Mouse (Mus musculus) heart, postnatal 0 days (tissue): ENCODE results near the gene Tmem107. TPM values are rescaled to one million over a fixed set of nuclear protein-coding genes. Genes with fewer than 3 reads are reported as not detected.
A peak's percentile ranks its signal among the peaks of the same experiment; 100 is the strongest.

Experiments
- ATAC-seq: fragments of 200-750 bp; cut with Nextera tagmentation; 2 replicates; pipeline ENCODE4 v1.8.0; 2017; ENCODE audit warnings: low read depth, moderate number of reproducible peaks, moderate library complexity; ENCODE audit not compliant: insufficient read depth
- DNase-seq: peaks from one replicate; pipeline ENCODE4 v3.0.0-alpha.2; 2016; ENCODE audit warnings: low spot score
- H3K27ac ChIP-seq: fragments of 300-500 bp; sonication (generic); 2 replicates; pipeline ENCODE4 v1.5.1; 2014; ENCODE audit warnings: low read depth, mild to moderate bottlenecking
- H3K27me3 ChIP-seq: fragments of 300-500 bp; sonication (generic); 2 replicates; pipeline ENCODE4 v1.6.1; 2014; ENCODE audit warnings: low read length, mixed read lengths; ENCODE audit not compliant: control insufficient read depth, insufficient read depth
- H3K36me3 ChIP-seq: fragments of 300-500 bp; sonication (generic); replicated peaks from 2 replicates; pipeline ENCODE4 v1.6.1; 2014; ENCODE audit warnings: low read length, mixed read lengths; ENCODE audit not compliant: control insufficient read depth, insufficient read depth
- H3K4me1 ChIP-seq: fragments of 300-500 bp; sonication (generic); 2 replicates; pipeline ENCODE4 v1.6.1; 2014; ENCODE audit warnings: antibody characterized with exemption; ENCODE audit not compliant: control insufficient read depth, insufficient read depth
- H3K4me2 ChIP-seq: fragments of 300-500 bp; sonication (generic); 2 replicates; pipeline ENCODE4 v1.6.1; 2014; ENCODE audit warnings: low read depth, mild to moderate bottlenecking, low read length, moderate library complexity
- H3K4me3 ChIP-seq: fragments of 300-500 bp; sonication (generic); 2 replicates; pipeline ENCODE4 v1.5.1; 2014; ENCODE audit warnings: low read depth, low read length
- H3K9ac ChIP-seq: fragments of 300-500 bp; sonication (generic); replicated peaks from 2 replicates; pipeline ENCODE4 v1.6.1; 2014; ENCODE audit warnings: low read depth, low read length, mixed read lengths
- H3K9me3 ChIP-seq: fragments of 300-500 bp; sonication (generic); replicated peaks from 2 replicates; pipeline ENCODE4 v1.6.1; 2016; ENCODE audit warnings: low read length; ENCODE audit not compliant: control insufficient read depth
- CTCF ChIP-seq: IDR thresholded peaks from 2 replicates; pipeline ENCODE4 v1.5.1; 2016; ENCODE audit warnings: antibody characterized with exemption, control low read depth, low read depth
- EP300 ChIP-seq: IDR thresholded peaks from 2 replicates; pipeline ENCODE4 v1.6.1; 2016; ENCODE audit warnings: antibody characterized with exemption, low read depth
- WGBS: fragments of 180-500 bp; shearing (Covaris S2); extraction: QIAGEN DNeasy Blood & Tissue Kit; methylation state at CpG from one replicate; pipeline ENCODE4 v1.1.7; 2014; 5-methylcytosine and 5-hydroxymethylcytosine counted together
- polyA plus RNA-seq: library from polyadenylated mRNA; unstranded; fragments of >200 nt; fragmentation: Nextera tagmentation; extraction: Ambion mirVana; gene quantifications from 2 replicates; pipeline ENCODE4 v1.2.1, GENCODE M21; 2015
- total RNA-seq: library from RNA; depleted of rRNA; stranded (reverse); fragments of >200 nt; gene quantifications from 2 replicates; pipeline ENCODE4 v1.2.3, GENCODE M21; 2014; ENCODE audit warnings: low replicate concordance

The Tmem107 gene
- total and polyA plus RNA-seq, 2 experiments from 2014 or later: 10.9 to 18.3 TPM

DNA sequence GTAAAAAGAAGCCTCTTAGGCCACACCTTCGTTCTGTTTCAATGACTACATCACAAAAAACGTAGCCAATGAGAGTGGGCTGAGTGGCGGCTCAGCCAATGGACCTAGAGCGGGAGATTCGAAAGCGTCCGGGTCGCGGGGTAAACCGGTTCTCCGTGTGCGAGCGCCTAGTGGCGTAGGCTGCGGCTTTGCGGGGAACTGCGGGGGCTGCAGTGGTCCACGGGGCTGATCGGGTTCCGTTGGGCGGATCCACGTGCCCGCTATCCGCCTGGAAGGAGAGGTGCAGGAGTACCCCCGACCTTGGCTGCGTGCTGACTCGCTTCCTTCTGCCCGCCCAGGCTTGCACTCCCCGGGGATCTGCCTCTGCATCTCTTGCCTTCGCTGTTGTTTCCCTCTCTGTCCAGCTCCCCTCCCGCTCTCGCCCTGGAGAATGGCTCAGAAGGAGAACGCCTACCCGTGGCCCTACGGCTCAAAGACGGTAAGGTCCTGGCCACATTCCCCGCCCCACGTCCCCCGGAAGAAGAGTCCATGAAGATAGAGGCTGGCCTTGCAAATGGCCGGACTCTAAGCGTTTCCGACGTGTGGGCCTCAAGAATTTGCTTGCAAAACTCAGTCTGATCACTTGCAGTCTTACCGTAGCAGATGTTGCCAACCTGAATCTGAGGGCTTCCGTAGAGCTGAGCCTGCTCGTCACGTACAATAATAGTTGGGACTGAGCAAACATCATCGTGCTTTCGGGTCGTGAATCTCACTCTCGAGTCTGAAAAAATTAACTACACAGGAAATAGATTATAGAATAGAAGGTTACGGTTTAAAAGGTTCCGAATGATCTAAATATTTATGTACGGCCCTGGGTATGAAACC lies 24.8 kb upstream of the Tmem107 start, which contains the start of gene Aurkb:
Gene Aurkb, plus strand, starts transcription at position 117 of the 864 bp plus-strand sequence.
- WGBS: under 1% methylated on average over 53 of the region's 54 CpGs
- peak within 1 kb of the TSS; percentile 84 for H3K4me3 ChIP-seq
- H3K4me2 ChIP-seq: peak within 1 kb of the TSS; percentile 84
- H3K9ac ChIP-seq: peak within 1 kb of the TSS; percentile 66
- no peak for TF ChIP-seq CTCF
- H3K4me1 ChIP-seq: peaks cover 11% of the 10 kb centered on the region
- DNase-seq (peak; percentile 94), ATAC-seq (peak; percentile 73)
- no peaks in the 10 kb centered on the region for H3K27me3 ChIP-seq
- H3K9me3 ChIP-seq: no peaks in the 10 kb centered on the region
- H3K36me3 ChIP-seq: peaks cover 14% of the 10 kb centered on the region; the same call in 1 of the 2 replicates
- peak within 1 kb of the TSS; percentile 83 for H3K27ac ChIP-seq

DNA sequence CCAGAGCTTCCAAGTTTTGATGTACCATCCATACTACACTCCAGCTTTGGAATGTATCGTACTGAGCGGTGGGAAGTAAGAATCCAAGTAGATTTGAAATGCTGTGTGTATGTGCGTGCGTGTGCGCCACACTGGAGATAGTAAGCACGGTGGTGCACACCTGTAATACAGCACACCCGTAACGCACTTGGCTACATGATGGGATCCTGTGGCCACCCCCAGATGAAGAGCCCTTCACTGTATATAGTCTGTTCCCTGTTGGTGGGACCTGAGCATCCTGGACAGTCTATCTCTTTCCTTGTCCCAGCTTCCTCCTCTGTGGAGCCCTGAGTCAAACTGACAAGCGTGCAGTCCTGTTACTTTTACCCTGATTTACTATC lies 24.2 kb upstream of the Tmem107 start:
- peak overlapping the region; percentile 66 for H3K9ac ChIP-seq
- no peak for TF ChIP-seq EP300
- TF ChIP-seq CTCF: no peak
- no peaks in the 10 kb centered on the region for H3K9me3 ChIP-seq
- H3K27ac ChIP-seq: peak overlapping the region; percentile 83
- DNase-seq (no peak), ATAC-seq (no peak)
- WGBS: 7% methylated on average over 9 of the region's 9 CpGs
- H3K4me1 ChIP-seq: peaks cover 11% of the 10 kb centered on the region
- peaks cover 19% of the 10 kb centered on the region; the same call in 1 of the 2 replicates for H3K36me3 ChIP-seq
- H3K4me3 ChIP-seq: peak overlapping the region; percentile 84
- no peaks in the 10 kb centered on the region for H3K27me3 ChIP-seq
- H3K4me2 ChIP-seq: peak overlapping the region; percentile 84

DNA sequence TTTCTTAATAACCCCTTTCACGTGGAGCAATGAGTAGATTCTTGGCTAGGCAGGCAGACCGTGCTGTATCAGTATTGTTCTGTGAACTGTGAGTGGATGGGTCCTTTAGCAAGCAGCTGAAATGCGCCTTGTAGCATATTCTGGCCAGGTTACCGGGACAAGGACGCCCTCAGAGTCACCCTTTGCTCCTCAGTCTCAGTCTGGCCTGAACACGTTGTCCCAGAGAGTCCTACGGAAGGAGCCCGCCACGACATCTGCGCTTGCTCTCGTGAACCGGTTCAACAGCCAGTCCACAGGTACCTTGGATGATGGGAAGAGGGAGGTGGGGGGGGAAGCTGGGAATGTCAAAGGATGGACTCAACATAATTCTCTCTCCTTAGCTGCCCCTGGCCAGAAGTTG lies 23.0 kb upstream of the Tmem107 start:
- TF ChIP-seq CTCF (no peak), EP300 (no peak)
- Histone ChIP-seq H3K9ac (no peak overlapping the region), H3K4me3 (no peak overlapping the region), H3K27ac (no peak overlapping the region), H3K27me3 (no peaks in the 10 kb centered on the region), H3K9me3 (no peaks in the 10 kb centered on the region), H3K4me2 (peak overlapping the region; percentile 84; the same call in 1 of the 2 replicates), H3K36me3 (peaks cover 19% of the 10 kb centered on the region; the same call in 1 of the 2 replicates), H3K4me1 (peaks cover 11% of the 10 kb centered on the region)
- WGBS: 82% methylated on average over 12 of the region's 12 CpGs
- no peak for ATAC-seq
- DNase-seq: no peak

DNA sequence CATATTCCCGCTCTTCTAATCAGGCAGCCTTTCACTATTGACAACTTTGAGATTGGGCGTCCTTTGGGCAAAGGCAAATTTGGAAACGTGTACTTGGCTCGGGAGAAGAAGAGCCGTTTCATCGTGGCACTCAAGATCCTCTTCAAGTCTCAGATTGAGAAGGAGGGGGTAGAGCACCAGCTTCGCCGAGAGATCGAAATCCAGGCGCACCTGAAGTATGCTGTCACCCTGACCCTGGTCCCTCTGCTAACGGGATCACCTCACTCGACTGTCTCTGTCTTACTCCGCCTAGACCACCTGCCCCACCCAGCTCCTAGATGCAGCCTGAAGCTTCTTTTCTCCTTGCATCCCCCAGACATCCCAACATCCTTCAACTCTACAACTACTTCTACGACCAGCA lies 22.5 kb upstream of the Tmem107 start:
- H3K27me3 ChIP-seq: no peaks in the 10 kb centered on the region
- no peak overlapping the region for H3K9ac ChIP-seq
- H3K4me3 ChIP-seq: no peak overlapping the region
- peaks cover 19% of the 10 kb centered on the region; the same call in 1 of the 2 replicates for H3K36me3 ChIP-seq
- no peak overlapping the region for H3K4me2 ChIP-seq
- DNase-seq: no peak
- no peak for ATAC-seq
- no peak overlapping the region for H3K27ac ChIP-seq
- no peaks in the 10 kb centered on the region for H3K9me3 ChIP-seq
- H3K4me1 ChIP-seq: peaks cover 11% of the 10 kb centered on the region
- no peak for TF ChIP-seq EP300
- no peak for TF ChIP-seq CTCF
- WGBS: 90% methylated on average over 14 of the region's 14 CpGs

DNA sequence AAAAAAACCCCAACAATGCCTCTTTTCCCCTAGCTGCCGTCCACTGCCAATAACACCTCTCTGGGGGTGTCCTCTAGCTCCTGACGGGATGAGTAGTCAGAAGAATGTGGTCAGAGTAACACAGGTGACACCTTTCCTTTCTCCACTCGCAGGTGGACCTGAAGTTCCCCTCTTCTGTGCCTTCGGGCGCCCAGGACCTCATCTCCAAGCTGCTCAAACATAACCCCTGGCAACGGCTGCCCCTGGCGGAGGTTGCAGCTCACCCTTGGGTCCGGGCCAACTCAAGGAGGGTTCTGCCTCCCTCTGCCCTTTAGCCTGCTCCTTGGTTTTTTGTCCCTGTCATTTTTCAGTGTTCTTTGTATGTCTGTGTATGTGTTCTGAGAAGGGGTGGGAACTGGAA lies 19.9 kb upstream of the Tmem107 start:
- DNase-seq: no peak
- H3K4me2 ChIP-seq: no peak overlapping the region
- no peak overlapping the region for H3K27ac ChIP-seq
- ATAC-seq: no peak
- TF ChIP-seq EP300 (no peak), CTCF (no peak)
- peaks cover 19% of the 10 kb centered on the region; the same call in 1 of the 2 replicates for H3K36me3 ChIP-seq
- 92% methylated on average over 8 of the region's 8 CpGs for WGBS
- H3K27me3 ChIP-seq: no peaks in the 10 kb centered on the region
- no peak overlapping the region for H3K9ac ChIP-seq
- H3K4me3 ChIP-seq: no peak overlapping the region
- H3K9me3 ChIP-seq: no peaks in the 10 kb centered on the region
- H3K4me1 ChIP-seq: peaks cover 11% of the 10 kb centered on the region
